ENCODE assay signal across 22 mouse cellular contexts in genomic region chr6:55648886-55649285, GRCm38 (mm10). TPM values are rescaled to one million over a fixed set of nuclear protein-coding genes. Genes with fewer than 3 reads are reported as not detected.
DNase-seq lines count a peak whose midpoint lies in the region; ATAC-seq lines count a peak whose summit lies in the region.
"Had no signal": no experiment of that assay in that cellular context is flagged by ENCODE, and none has a peak within 500 bp of the region (broad histone marks: within the 10 kb centered on the region; RNA-seq: fewer than 3 reads in every experiment).

No protein-coding gene starts in this region.

- no peak overlapping the region for H3K9ac ChIP-seq in embryonic facial prominence, embryonic 14.5 days (ENCODE audit: low read depth, low read length)
- H3K9ac ChIP-seq in hindbrain, embryonic 13.5 days, result no peak overlapping the region
- no peak overlapping the region for H3K9ac ChIP-seq in hindbrain, embryonic 12.5 days
- H3K9ac ChIP-seq in midbrain, embryonic 13.5 days (replicated peaks), result no peak overlapping the region
- no peak overlapping the region for H3K9ac ChIP-seq in midbrain, embryonic 14.5 days (replicated peaks; ENCODE audit: low read length)
- H3K9ac ChIP-seq: midbrain, embryonic 12.5 days had no signal

- H3K4me3 ChIP-seq in embryonic facial prominence, embryonic 14.5 days (ENCODE audit: low read depth, low read length), result no peak overlapping the region
- H3K4me3 ChIP-seq in embryonic facial prominence, embryonic 10.5 days, result no peak overlapping the region
- no peak overlapping the region for H3K4me3 ChIP-seq in hindbrain, embryonic 13.5 days
- no peak overlapping the region for H3K4me3 ChIP-seq in hindbrain, embryonic 12.5 days
- no peak overlapping the region for H3K4me3 ChIP-seq in midbrain, embryonic 13.5 days (replicated peaks)
- no peak overlapping the region for H3K4me3 ChIP-seq in midbrain, embryonic 14.5 days (replicated peaks; ENCODE audit: low read depth, low read length)
- H3K4me3 ChIP-seq: erythroblast, embryonic 14.5 days; midbrain, embryonic 12.5 days had no signal

- no peak overlapping the region for H3K4me2 ChIP-seq in embryonic facial prominence, embryonic 14.5 days (ENCODE audit: low read depth, low read length)
- H3K4me2 ChIP-seq in hindbrain, embryonic 13.5 days, result no peak overlapping the region
- H3K4me2 ChIP-seq in hindbrain, embryonic 12.5 days (replicated peaks), result no peak overlapping the region
- H3K4me2 ChIP-seq in midbrain, embryonic 13.5 days (replicated peaks), result no peak overlapping the region
- H3K4me2 ChIP-seq in midbrain, embryonic 14.5 days (ENCODE audit: low read length), result no peak overlapping the region
- H3K4me2 ChIP-seq: heart, embryonic 11.5 days; midbrain, embryonic 12.5 days had no signal

- peaks cover 16% of the 10 kb centered on the region for H3K4me1 ChIP-seq in embryonic facial prominence, embryonic 14.5 days (ENCODE audit: control insufficient read depth, insufficient read depth, low read length)
- H3K4me1 ChIP-seq in embryonic facial prominence, embryonic 10.5 days, result peaks cover 9% of the 10 kb centered on the region; the same call in 1 of the 2 replicates
- peaks cover 41% of the 10 kb centered on the region for H3K4me1 ChIP-seq in hindbrain, embryonic 13.5 days (replicated peaks)
- H3K4me1 ChIP-seq in hindbrain, embryonic 12.5 days, result peaks cover 9% of the 10 kb centered on the region; the same call in 1 of the 2 replicates
- peaks cover 44% of the 10 kb centered on the region for H3K4me1 ChIP-seq in midbrain, embryonic 13.5 days (replicated peaks)
- peaks cover 28% of the 10 kb centered on the region for H3K4me1 ChIP-seq in midbrain, embryonic 14.5 days (ENCODE audit: control insufficient read depth, insufficient read depth, low read length)

- no peaks in the 10 kb centered on the region for H3K36me3 ChIP-seq in embryonic facial prominence, embryonic 14.5 days (ENCODE audit: control insufficient read depth, insufficient read depth, low read length)
- no peaks in the 10 kb centered on the region for H3K36me3 ChIP-seq in embryonic facial prominence, embryonic 10.5 days (replicated peaks)
- H3K36me3 ChIP-seq in hindbrain, embryonic 13.5 days, result no peaks in the 10 kb centered on the region
- no peaks in the 10 kb centered on the region for H3K36me3 ChIP-seq in hindbrain, embryonic 12.5 days
- H3K36me3 ChIP-seq in midbrain, embryonic 13.5 days, result no peaks in the 10 kb centered on the region
- no peaks in the 10 kb centered on the region for H3K36me3 ChIP-seq in midbrain, embryonic 14.5 days (ENCODE audit: control insufficient read depth, insufficient read depth, low read length)
- H3K36me3 ChIP-seq: midbrain, embryonic 12.5 days had no signal

- 62% methylated on average over 3 of the region's 3 CpGs for WGBS in embryonic facial prominence, embryonic 14.5 days
- WGBS in embryonic facial prominence, embryonic 10.5 days, result 83% methylated on average over 3 of the region's 3 CpGs
- WGBS in hindbrain, embryonic 13.5 days, result 58% methylated on average over 3 of the region's 3 CpGs
- 52% methylated on average over 3 of the region's 3 CpGs for WGBS in hindbrain, embryonic 12.5 days
- WGBS in midbrain, embryonic 13.5 days, result 54% methylated on average over 3 of the region's 3 CpGs
- 54% methylated on average over 3 of the region's 3 CpGs for WGBS in midbrain, embryonic 14.5 days

- no peak overlapping the region for H3K27ac ChIP-seq in embryonic facial prominence, embryonic 14.5 days (replicated peaks; ENCODE audit: low read depth, low read length)
- H3K27ac ChIP-seq in embryonic facial prominence, embryonic 10.5 days (replicated peaks), result no peak overlapping the region
- H3K27ac ChIP-seq in hindbrain, embryonic 13.5 days, result no peak overlapping the region
- no peak overlapping the region for H3K27ac ChIP-seq in hindbrain, embryonic 12.5 days
- H3K27ac ChIP-seq in midbrain, embryonic 13.5 days, result 0 out of 2 replicates have a peak overlapping the region, but pooled peaks have one; percentile 19
- no peak overlapping the region for H3K27ac ChIP-seq in midbrain, embryonic 14.5 days (replicated peaks; ENCODE audit: low read depth, low read length)
- H3K27ac ChIP-seq: midbrain, embryonic 12.5 days; stomach, postnatal 0 days had no signal

- DNase-seq in embryonic facial prominence, embryonic 14.5 days (ENCODE audit: low spot score), result no peak
- DNase-seq in embryonic facial prominence, embryonic 10.5 days (ENCODE audit: low spot score), result no peak
- DNase-seq in midbrain, embryonic 14.5 days, result no peak
- DNase-seq in adrenal gland, adult (ENCODE audit: inconsistent age in 2 of 2, low spot score in 1 of 2), result no peak
- DNase-seq in spleen, adult 12 weeks (ENCODE audit: low spot score), result no peak
- DNase-seq: adrenal gland, adult 8-10 months; cerebellum, adult 9-10 months; gastrocnemius, postnatal 25 days; kidney, adult 8-10 months; liver; retina, postnatal 1 day had no signal

- no peaks in the 10 kb centered on the region for H3K27me3 ChIP-seq in embryonic facial prominence, embryonic 14.5 days (replicated peaks; ENCODE audit: control insufficient read depth, insufficient read depth, low read length)
- no peaks in the 10 kb centered on the region for H3K27me3 ChIP-seq in embryonic facial prominence, embryonic 10.5 days (replicated peaks; ENCODE audit: low read depth, poor library complexity, severe bottlenecking)
- H3K27me3 ChIP-seq in hindbrain, embryonic 13.5 days, result no peaks in the 10 kb centered on the region
- no peaks in the 10 kb centered on the region for H3K27me3 ChIP-seq in hindbrain, embryonic 12.5 days
- H3K27me3 ChIP-seq in midbrain, embryonic 13.5 days, result no peaks in the 10 kb centered on the region
- H3K27me3 ChIP-seq in midbrain, embryonic 14.5 days (ENCODE audit: control insufficient read depth, insufficient read depth, low read length), result no peaks in the 10 kb centered on the region
- H3K27me3 ChIP-seq: midbrain, embryonic 12.5 days had no signal

- no peaks in the 10 kb centered on the region for H3K9me3 ChIP-seq in embryonic facial prominence, embryonic 14.5 days (ENCODE audit: control insufficient read depth, low read length)
- H3K9me3 ChIP-seq in embryonic facial prominence, embryonic 10.5 days, result no peaks in the 10 kb centered on the region
- no peaks in the 10 kb centered on the region for H3K9me3 ChIP-seq in hindbrain, embryonic 13.5 days
- no peaks in the 10 kb centered on the region for H3K9me3 ChIP-seq in hindbrain, embryonic 12.5 days (replicated peaks)
- H3K9me3 ChIP-seq in midbrain, embryonic 13.5 days, result no peaks in the 10 kb centered on the region
- H3K9me3 ChIP-seq in midbrain, embryonic 14.5 days (ENCODE audit: control insufficient read depth, low read length), result no peaks in the 10 kb centered on the region
- H3K9me3 ChIP-seq: midbrain, embryonic 12.5 days had no signal

- ATAC-seq in embryonic facial prominence, embryonic 14.5 days (ENCODE audit: low read depth), result peak; percentile 12; the same call in 1 of the 2 replicates
- ATAC-seq in hindbrain, embryonic 13.5 days (ENCODE audit: low FRiP score), result 0 out of 2 replicates have a peak, but pooled peaks have one; percentile 50
- no peak for ATAC-seq in hindbrain, embryonic 12.5 days (ENCODE audit: low FRiP score)
- ATAC-seq in midbrain, embryonic 13.5 days, result no peak
- no peak for ATAC-seq in midbrain, embryonic 14.5 days (ENCODE audit: low FRiP score, low TSS enrichment)
- ATAC-seq: lung, postnatal 0 days had no signal

RNA-seq across cellular contexts. Expression of gene Neurod6, which starts 32.2 kb away (rescaled TPM):
- not detected in 2 replicates for polyA plus RNA-seq in embryonic facial prominence, embryonic 14.5 days (2014; fragmentation: Nextera tagmentation; extraction: Ambion mirVana)
- polyA plus RNA-seq in embryonic facial prominence, embryonic 10.5 days (2016; fragmentation: Nextera tagmentation; extraction: Ambion mirVana), result 0.09 TPM in 1 of 2 replicates, not detected in the other
- polyA plus RNA-seq in hindbrain, embryonic 13.5 days (2015; fragmentation: Nextera tagmentation; extraction: Ambion mirVana), result 62.6 and 80.1 TPM in 2 replicates
- polyA plus RNA-seq in hindbrain, embryonic 12.5 days (2016; fragmentation: Nextera tagmentation; extraction: Ambion mirVana), result 18.0 and 22.7 TPM in 2 replicates
- 23.1 and 28.7 TPM in 2 replicates for polyA plus RNA-seq in midbrain, embryonic 13.5 days (2015; fragmentation: Nextera tagmentation; extraction: Ambion mirVana)
- 18.7 and 21.9 TPM in 2 replicates for polyA plus RNA-seq in midbrain, embryonic 14.5 days (2014; fragmentation: Nextera tagmentation; extraction: Ambion mirVana)
- polyA plus RNA-seq: erythroblast, embryonic 14.5 days; intestine, embryonic 14.5 days; large intestine, adult 2 months; liver, embryonic 16.5 days; lung, postnatal 0 days had no signal

Comparison
In these comparisons a context has a peak if more than half of its experiments do, and no peak if none do; other contexts are left out.
1. ATAC-seq: peak in embryonic facial prominence, embryonic 14.5 days (single experiment) and hindbrain, embryonic 13.5 days (single experiment); none in hindbrain, embryonic 12.5 days (single experiment), midbrain, embryonic 13.5 days (single experiment) and midbrain, embryonic 14.5 days (single experiment).
2. RNA of gene Neurod6, which starts 32.2 kb away (polyA plus RNA-seq): 62.6 to 80.1 TPM in hindbrain, embryonic 13.5 days, 23.1 to 28.7 TPM in midbrain, embryonic 13.5 days, 18.7 to 21.9 TPM in midbrain, embryonic 14.5 days and 18.0 to 22.7 TPM in hindbrain, embryonic 12.5 days; 0.09 TPM in embryonic facial prominence, embryonic 10.5 days and not detected in embryonic facial prominence, embryonic 14.5 days; every median in the first group is over 10 times any median in the second.